22 mouse cellular contexts compared by ENCODE assay signal in genomic region chr19:9048981-9049687, GRCm38 (mm10). TPM values are rescaled to one million over a fixed set of nuclear protein-coding genes. Genes with fewer than 3 reads are reported as not detected.
"Had no signal": no experiment of that assay in that cellular context is flagged by ENCODE, and none has a peak within 500 bp of the region (broad histone marks: within the 10 kb centered on the region; RNA-seq: fewer than 3 reads in every experiment).

No protein-coding gene starts in this region.

- DNase-seq: kidney, adult 9 months; kidney, postnatal 36 days; layer of hippocampus, adult 9-11 months; layer of hippocampus, postnatal 36 days; lung, postnatal 14 days; thymus, postnatal 14 days had no signal

- ATAC-seq: midbrain, embryonic 15.5 days had no signal

- H3K4me3 ChIP-seq: limb, embryonic 12.5 days; lung, embryonic 15.5 days; megakaryocyte, embryonic 14.5 days; midbrain, embryonic 15.5 days; neural tube, embryonic 12.5 days had no signal

- H3K4me1 ChIP-seq: midbrain, embryonic 15.5 days; neural tube, embryonic 12.5 days had no signal

- H3K9ac ChIP-seq: limb, embryonic 12.5 days; lung, embryonic 15.5 days; midbrain, embryonic 15.5 days; neural tube, embryonic 12.5 days had no signal

- H3K27me3 ChIP-seq: limb, embryonic 12.5 days; lung, embryonic 15.5 days; megakaryocyte, embryonic 14.5 days; midbrain, embryonic 15.5 days; neural tube, embryonic 12.5 days had no signal

- H3K27ac ChIP-seq: kidney, postnatal 0 days; limb, embryonic 12.5 days; macrophage; midbrain, embryonic 15.5 days; neural tube, embryonic 12.5 days; stomach, postnatal 0 days had no signal

- H3K9me3 ChIP-seq: limb, embryonic 12.5 days; lung, embryonic 15.5 days; midbrain, embryonic 15.5 days; neural tube, embryonic 12.5 days had no signal

- H3K36me3 ChIP-seq: limb, embryonic 12.5 days; lung, embryonic 15.5 days; midbrain, embryonic 15.5 days; neural tube, embryonic 12.5 days had no signal

- H3K4me2 ChIP-seq: limb, embryonic 12.5 days; lung, embryonic 15.5 days; midbrain, embryonic 11.5 days; midbrain, embryonic 15.5 days; neural tube, embryonic 12.5 days had no signal

RNA-seq across cellular contexts. Expression of gene Scgb1a1, which starts 38.6 kb away (rescaled TPM):
- total RNA-seq: layer of hippocampus, adult 18-20 months; layer of hippocampus, postnatal 36 days; left cerebral cortex, adult 8-10 months; left cerebral cortex, postnatal 36 days; liver, adult 2 months; monocyte, adult 5-6 weeks; neutrophil, adult 5-6 weeks had no signal
- polyA plus RNA-seq: kidney, postnatal 0 days; limb, embryonic 12.5 days; liver, embryonic 16.5 days; macrophage; midbrain, embryonic 11.5 days; midbrain, embryonic 15.5 days; neural tube, embryonic 12.5 days had no signal
